Mouse (Mus musculus) heart, postnatal 0 days (tissue): Measurements from ENCODE around the gene 1700013H16Rik. TPM values are rescaled to one million over a fixed set of nuclear protein-coding genes. Genes with fewer than 3 reads are reported as not detected.
A peak's percentile ranks its signal among the peaks of the same experiment; 100 is the strongest.

ENCODE experiments used
- ATAC-seq: fragments of 200-750 bp; cut with Nextera tagmentation; 2 replicates; pipeline ENCODE4 v1.8.0; 2017; ENCODE audit warnings: low read depth, moderate number of reproducible peaks, moderate library complexity; ENCODE audit not compliant: insufficient read depth
- DNase-seq: peaks from one replicate; pipeline ENCODE4 v3.0.0-alpha.2; 2016; ENCODE audit warnings: low spot score
- H3K27ac ChIP-seq: fragments of 300-500 bp; sonication (generic); 2 replicates; pipeline ENCODE4 v1.5.1; 2014; ENCODE audit warnings: low read depth, mild to moderate bottlenecking
- H3K27me3 ChIP-seq: fragments of 300-500 bp; sonication (generic); 2 replicates; pipeline ENCODE4 v1.6.1; 2014; ENCODE audit warnings: low read length, mixed read lengths; ENCODE audit not compliant: control insufficient read depth, insufficient read depth
- H3K36me3 ChIP-seq: fragments of 300-500 bp; sonication (generic); replicated peaks from 2 replicates; pipeline ENCODE4 v1.6.1; 2014; ENCODE audit warnings: low read length, mixed read lengths; ENCODE audit not compliant: control insufficient read depth, insufficient read depth
- H3K4me1 ChIP-seq: fragments of 300-500 bp; sonication (generic); 2 replicates; pipeline ENCODE4 v1.6.1; 2014; ENCODE audit warnings: antibody characterized with exemption; ENCODE audit not compliant: control insufficient read depth, insufficient read depth
- H3K4me2 ChIP-seq: fragments of 300-500 bp; sonication (generic); 2 replicates; pipeline ENCODE4 v1.6.1; 2014; ENCODE audit warnings: low read depth, mild to moderate bottlenecking, low read length, moderate library complexity
- H3K4me3 ChIP-seq: fragments of 300-500 bp; sonication (generic); 2 replicates; pipeline ENCODE4 v1.5.1; 2014; ENCODE audit warnings: low read depth, low read length
- H3K9ac ChIP-seq: fragments of 300-500 bp; sonication (generic); replicated peaks from 2 replicates; pipeline ENCODE4 v1.6.1; 2014; ENCODE audit warnings: low read depth, low read length, mixed read lengths
- H3K9me3 ChIP-seq: fragments of 300-500 bp; sonication (generic); replicated peaks from 2 replicates; pipeline ENCODE4 v1.6.1; 2016; ENCODE audit warnings: low read length; ENCODE audit not compliant: control insufficient read depth
- CTCF ChIP-seq: IDR thresholded peaks from 2 replicates; pipeline ENCODE4 v1.5.1; 2016; ENCODE audit warnings: antibody characterized with exemption, control low read depth, low read depth
- EP300 ChIP-seq: IDR thresholded peaks from 2 replicates; pipeline ENCODE4 v1.6.1; 2016; ENCODE audit warnings: antibody characterized with exemption, low read depth
- WGBS: fragments of 180-500 bp; shearing (Covaris S2); extraction: QIAGEN DNeasy Blood & Tissue Kit; methylation state at CpG from one replicate; pipeline ENCODE4 v1.1.7; 2014; 5-methylcytosine and 5-hydroxymethylcytosine counted together
- polyA plus RNA-seq: library from polyadenylated mRNA; unstranded; fragments of >200 nt; fragmentation: Nextera tagmentation; extraction: Ambion mirVana; gene quantifications from 2 replicates; pipeline ENCODE4 v1.2.1, GENCODE M21; 2015
- total RNA-seq: library from RNA; depleted of rRNA; stranded (reverse); fragments of >200 nt; gene quantifications from 2 replicates; pipeline ENCODE4 v1.2.3, GENCODE M21; 2014; ENCODE audit warnings: low replicate concordance

Gene 1700013H16Rik
- total and polyA plus RNA-seq, 2 experiments from 2014 or later, result not detected

GRCm38 (mm10) chrX:53724596-53724995 is 33.0 kb downstream of the 1700013H16Rik start, which contains the start of gene 4930502E18Rik:
4930502E18Rik (plus strand) TSS chrX:53724826.
- H3K36me3 ChIP-seq, result no peaks in the 10 kb centered on the region
- DNase-seq, result no peak
- no peaks in the 10 kb centered on the region for H3K4me1 ChIP-seq
- H3K27me3 ChIP-seq, result no peaks in the 10 kb centered on the region
- no peak for TF ChIP-seq EP300
- TF ChIP-seq CTCF, result no peak
- ATAC-seq, result no peak
- no peak within 1 kb of the TSS for H3K4me2 ChIP-seq
- 67% methylated on average over 11 of the region's 11 CpGs for WGBS
- H3K9ac ChIP-seq, result no peak within 1 kb of the TSS
- H3K9me3 ChIP-seq, result no peaks in the 10 kb centered on the region
- no peak within 1 kb of the TSS for H3K4me3 ChIP-seq
- H3K27ac ChIP-seq, result no peak within 1 kb of the TSS

- peak; percentile 82 for ATAC-seq
- Histone ChIP-seq H3K27me3 (no peaks in the 10 kb centered on the region), H3K4me1 (no peaks in the 10 kb centered on the region), H3K36me3 (no peaks in the 10 kb centered on the region), H3K4me2 (peak overlapping the region; percentile 55), H3K4me3 (peak overlapping the region; percentile 28), H3K27ac (no peak overlapping the region), H3K9ac (no peak overlapping the region; the same call in 1 of the 2 replicates), H3K9me3 (no peaks in the 10 kb centered on the region)
- no peak for TF ChIP-seq CTCF
- no peak for TF ChIP-seq EP300
- WGBS, result 27% methylated on average over 32 of the region's 49 CpGs
- peak; percentile 19 for DNase-seq
Measured at GRCm38 (mm10) chrX:53716323-53717182, 41.1 kb downstream of the 1700013H16Rik start.

- ATAC-seq (no peak), DNase-seq (no peak)
- no peak overlapping the region for H3K27ac ChIP-seq
- no peak overlapping the region for H3K9ac ChIP-seq
- peak overlapping the region; percentile 55 for H3K4me2 ChIP-seq
- H3K9me3 ChIP-seq, result no peaks in the 10 kb centered on the region
- no peaks in the 10 kb centered on the region for H3K27me3 ChIP-seq
- no peaks in the 10 kb centered on the region for H3K4me1 ChIP-seq
- 45% methylated on average over 2 of the region's 2 CpGs for WGBS
- TF ChIP-seq EP300 (no peak), CTCF (no peak)
- no peaks in the 10 kb centered on the region for H3K36me3 ChIP-seq
- 0 out of 2 replicates have a peak overlapping the region, but pooled peaks have one; percentile 28 for H3K4me3 ChIP-seq
Measured at GRCm38 (mm10) chrX:53715942-53716322, 41.7 kb downstream of the 1700013H16Rik start.

DNA sequence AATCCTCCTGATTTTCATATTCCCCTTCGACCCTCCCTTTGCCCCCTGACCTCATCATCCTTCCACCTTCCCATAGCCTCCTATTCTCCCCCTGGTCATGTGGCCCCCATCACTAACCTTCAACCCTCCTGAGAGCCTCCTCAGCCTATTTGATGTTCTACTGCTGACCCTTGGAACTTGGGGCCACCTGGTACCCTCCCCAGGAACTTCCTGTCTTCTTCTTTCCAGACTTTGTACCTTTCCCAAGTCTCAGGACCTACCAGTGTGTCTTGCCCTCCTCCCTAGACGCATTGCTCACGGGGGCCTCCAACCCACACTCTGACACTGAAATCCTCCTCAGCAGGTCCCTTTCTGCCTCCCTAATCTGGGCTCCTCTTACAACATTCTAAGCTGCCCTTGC is 55.0 kb downstream of the 1700013H16Rik start:
- Histone ChIP-seq H3K9me3 (no peaks in the 10 kb centered on the region), H3K27me3 (no peaks in the 10 kb centered on the region), H3K27ac (no peak overlapping the region), H3K4me1 (no peaks in the 10 kb centered on the region), H3K4me2 (no peak overlapping the region), H3K9ac (no peak overlapping the region), H3K4me3 (no peak overlapping the region), H3K36me3 (no peaks in the 10 kb centered on the region)
- ATAC-seq, result no peak
- no peak for DNase-seq
- TF ChIP-seq EP300 (no peak), CTCF (no peak)
- WGBS, result 66% methylated on average over 3 of the region's 3 CpGs

DNA sequence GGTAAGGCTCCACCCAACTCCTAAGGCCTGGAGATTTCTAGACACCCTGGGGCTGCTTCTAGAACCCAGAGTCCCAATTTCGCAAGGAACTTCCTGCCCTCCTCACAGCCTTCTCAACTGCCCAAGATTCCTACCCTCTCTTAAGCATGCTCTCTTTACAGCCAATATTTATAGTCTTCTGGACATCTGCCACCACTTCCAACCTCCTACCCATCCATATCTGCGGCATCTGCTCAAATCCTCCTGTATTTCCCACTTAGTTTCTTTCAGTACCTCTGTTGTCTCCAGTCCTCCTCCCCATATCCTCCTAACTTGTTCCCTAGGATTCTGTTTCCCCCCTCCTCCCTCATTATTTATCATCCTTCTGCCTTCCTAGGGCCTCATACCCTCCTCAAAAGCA is 58.4 kb downstream of the 1700013H16Rik start:
- Histone ChIP-seq H3K4me1 (no peaks in the 10 kb centered on the region), H3K4me3 (no peak overlapping the region), H3K27me3 (no peaks in the 10 kb centered on the region), H3K9ac (no peak overlapping the region), H3K9me3 (no peaks in the 10 kb centered on the region), H3K36me3 (no peaks in the 10 kb centered on the region), H3K4me2 (no peak overlapping the region), H3K27ac (no peak overlapping the region)
- no peak for ATAC-seq
- no peak for TF ChIP-seq CTCF
- no peak for TF ChIP-seq EP300
- no peak for DNase-seq
- WGBS, result 83% methylated on average over 2 of the region's 2 CpGs
